Mouse (Mus musculus): ENCODE measurements at regions not wholly inside any gene's neighbourhood (a gene's known extent, or its start where the extent isn't known, plus 50 kb on each side); places are given as distances from the start of the nearest gene placed in this dataset.

DNA sequence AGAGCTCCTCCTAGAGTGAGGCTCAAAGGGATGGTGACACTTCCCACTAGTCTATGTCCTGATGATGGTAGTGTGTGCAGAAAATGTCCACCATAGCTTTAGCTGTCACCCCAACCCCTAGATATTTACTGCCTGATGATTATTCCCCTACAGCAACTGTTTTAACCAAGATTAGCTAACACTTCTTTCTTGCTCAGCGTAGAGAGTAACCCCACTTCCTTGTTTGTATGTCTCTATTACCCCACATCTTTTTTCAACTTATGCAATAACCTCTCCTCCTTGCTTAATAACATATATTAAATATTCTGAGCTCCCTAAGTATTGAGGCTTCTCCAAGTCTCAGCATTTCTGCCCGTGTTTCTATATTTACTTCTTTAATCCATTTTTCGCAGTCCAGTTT is 404.2 kb upstream of the Cntn3 start:
- TF ChIP-seq CTCF (IDR thresholded peaks at IDR 0.05; ENCODE audit: low read depth): no peak
- no peak for TF ChIP-seq EP300 (optimal IDR thresholded peaks at IDR 0.05)
